Mouse (Mus musculus) naive thymus-derived CD4-positive, alpha-beta T cell, adult 2 months (primary cell): ENCODE data around the gene Fggy.

Experiments used
- DNase-seq: peaks from one replicate; pipeline ENCODE4 v3.0.0-alpha.2; 2011; ENCODE audit warnings: low read depth

The Fggy gene

DNA sequence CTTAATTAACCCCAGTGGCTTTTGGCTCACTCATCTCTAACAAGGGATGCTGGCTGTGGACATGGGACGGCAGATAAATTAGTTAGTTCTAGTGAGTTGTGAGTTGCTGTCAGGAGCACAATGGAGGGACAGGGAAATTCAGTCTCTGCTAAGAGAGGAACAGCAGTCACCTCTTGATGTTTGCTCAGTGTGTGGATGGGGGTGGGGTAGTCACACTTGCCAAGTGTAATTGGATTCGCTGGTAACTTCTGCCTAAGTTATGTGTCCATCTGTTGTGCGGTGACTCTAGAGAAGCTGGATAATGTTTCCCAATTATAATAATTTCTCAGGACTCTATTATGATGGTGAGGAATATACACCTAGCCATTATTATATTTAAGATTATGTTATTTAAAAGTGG lies 107.0 kb downstream of the Fggy start:
- DNase-seq = no peak

DNA sequence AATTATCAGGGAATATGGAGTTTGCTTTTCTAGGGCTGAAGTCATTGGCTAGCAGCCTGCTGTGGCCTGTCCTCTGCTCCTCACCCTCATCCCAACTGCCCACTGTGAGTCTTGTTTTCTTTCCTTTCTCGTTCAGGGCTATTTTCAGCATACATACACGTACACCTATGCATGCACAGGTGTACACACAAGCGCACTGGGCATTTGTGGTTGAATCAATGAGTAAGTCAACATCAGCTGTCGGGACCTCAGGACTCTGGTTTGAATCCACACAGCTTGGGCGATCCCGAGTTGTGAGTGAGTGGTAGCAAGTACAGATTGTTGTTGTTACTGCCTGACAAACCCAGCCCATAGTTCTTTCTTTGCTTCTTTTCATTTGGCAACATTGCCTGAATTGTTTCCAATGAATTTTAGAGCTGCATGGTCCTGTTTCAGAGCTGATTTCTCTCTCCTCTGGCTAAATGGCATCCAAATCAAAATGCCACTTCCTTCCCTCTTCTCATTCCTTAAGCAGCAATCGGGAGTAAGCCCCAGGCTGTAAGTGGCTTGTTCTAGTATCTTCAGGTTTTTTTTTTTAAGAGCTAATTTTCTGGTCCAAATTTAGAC lies 109.1 kb downstream of the Fggy start:
- DNase-seq = no peak

DNA sequence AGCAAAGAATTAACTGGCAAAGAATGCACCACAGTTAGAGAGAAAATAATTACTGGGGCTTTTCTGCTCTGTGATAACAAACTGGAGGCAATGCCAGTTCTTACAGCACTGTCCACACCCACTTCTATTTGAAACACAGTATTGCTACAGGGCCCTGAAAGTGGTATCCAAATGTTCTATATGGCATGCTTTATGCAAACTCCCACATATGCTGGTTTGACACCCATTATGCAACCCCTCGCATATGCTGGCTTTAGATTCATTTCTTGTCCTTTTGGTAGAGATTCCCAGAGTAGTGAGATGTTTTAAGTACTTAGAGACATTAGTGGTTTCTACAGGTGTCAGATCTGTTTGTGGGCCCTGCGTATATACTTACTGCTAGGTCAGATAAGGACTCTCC lies 109.6 kb downstream of the Fggy start:
- no peak for DNase-seq

DNA sequence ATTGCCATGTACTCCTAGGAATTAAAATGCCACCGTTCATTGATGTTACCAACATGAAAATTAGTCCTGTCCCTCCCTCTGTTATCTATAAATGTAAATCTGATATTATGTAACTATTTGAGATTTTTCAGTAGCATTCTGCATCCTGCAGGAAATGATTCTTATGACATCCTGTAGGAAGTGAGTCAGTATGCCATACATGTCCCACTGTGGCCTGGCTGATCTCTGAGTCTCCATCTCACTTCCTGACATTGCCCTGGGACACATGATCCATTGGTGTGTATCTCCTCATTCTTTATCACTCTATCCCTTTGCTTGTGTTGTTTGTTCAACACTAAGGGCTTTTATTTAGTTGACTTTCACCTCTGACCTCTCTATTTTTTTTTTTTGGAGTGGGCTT lies 110.3 kb downstream of the Fggy start:
- no peak for DNase-seq

DNA sequence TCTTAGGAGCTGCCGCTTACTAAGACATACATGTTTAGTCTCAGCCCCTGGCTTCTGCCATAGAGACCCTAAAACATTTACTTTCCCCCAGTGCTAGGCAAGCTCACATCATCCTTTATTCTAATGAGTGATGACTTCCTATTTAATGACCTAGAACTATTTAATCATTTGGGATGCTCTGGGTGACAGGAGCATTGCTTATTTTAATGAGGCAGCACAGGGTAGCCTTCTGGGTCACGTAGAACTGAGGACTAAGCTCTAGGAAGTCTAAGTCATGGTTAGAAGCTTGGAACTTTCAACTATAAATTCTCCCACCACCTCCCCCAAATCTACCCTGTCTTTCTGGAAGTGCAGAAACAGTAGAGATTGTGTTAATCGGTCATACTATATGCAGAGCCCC lies 111.2 kb downstream of the Fggy start:
- no peak for DNase-seq

DNA sequence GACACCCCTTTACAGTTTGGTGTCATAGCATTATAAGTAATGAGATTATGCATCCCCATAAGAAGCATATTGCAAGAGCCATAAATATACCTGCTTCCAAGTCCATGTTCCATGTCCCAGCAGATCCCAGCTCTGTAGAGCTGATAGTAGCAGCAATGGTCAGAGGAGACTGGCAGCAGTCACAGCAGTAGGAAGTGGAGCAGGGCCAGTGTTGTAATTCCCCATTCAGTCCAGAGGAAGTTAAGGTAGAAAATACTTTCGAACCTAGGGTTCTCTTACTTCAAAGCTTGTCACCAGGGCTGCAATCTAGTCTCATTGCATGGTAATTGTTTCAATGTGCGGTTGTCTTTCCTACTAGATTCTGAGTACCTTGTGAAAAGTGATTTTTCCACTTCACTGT lies 112.0 kb downstream of the Fggy start:
- no peak for DNase-seq

DNA sequence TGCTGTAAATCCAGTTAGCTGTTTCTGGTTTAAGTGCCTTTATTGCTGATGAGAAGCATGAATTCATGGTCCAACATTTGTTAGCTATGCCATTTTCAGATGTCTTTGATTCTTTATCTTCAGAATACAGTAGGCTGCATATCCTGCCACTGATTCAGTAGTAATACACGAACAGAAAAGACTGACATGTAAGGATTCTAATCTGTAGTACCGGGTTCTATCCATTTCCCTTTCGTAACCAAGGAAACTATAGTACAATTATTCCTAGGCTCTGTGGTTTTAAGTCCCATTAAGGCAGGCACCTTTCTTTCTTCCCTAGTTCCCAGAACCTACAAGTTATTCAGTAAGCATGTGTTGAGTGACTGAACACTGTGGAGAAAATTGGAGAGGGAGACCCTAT lies 113.3 kb downstream of the Fggy start:
- DNase-seq = no peak

DNA sequence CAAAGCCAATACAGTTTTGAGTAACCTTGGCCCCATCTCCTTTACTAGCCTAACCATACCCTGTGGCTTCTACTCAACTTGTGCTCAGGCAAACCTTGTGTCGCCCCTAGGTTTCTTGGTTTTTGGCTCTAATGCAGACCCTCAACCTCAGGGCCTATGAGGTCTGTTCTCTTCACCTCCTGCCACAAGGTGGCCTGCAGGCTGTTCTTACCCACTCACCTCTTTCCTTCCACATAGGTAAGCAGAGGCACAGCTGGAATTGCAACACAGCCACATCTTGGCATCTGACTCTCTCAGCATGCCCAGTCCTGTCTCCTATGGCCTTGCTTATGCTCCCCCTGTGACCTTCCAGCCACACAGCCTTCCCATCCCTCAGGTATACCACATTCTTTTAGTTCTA lies 114.7 kb downstream of the Fggy start:
- no peak for DNase-seq

DNA sequence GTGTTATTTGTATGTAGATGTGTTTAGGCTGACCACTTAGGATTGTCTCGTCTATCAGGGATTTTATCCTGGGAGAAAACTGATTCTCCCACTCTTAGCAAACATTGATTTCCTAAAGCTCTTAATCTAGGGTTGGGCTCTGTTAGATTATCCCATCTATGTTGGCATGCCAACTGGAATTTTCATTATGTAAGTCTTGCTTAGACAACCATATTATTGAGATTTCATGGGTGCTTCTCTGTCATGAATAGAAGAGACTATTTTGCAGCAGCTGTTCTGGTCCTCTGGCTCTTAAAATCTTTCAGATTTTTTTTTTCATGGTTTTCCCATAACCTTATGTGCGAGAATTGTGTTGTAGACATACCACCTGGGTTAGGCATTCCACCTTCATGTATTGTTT lies 119.1 kb downstream of the Fggy start:
- no peak for DNase-seq

DNA sequence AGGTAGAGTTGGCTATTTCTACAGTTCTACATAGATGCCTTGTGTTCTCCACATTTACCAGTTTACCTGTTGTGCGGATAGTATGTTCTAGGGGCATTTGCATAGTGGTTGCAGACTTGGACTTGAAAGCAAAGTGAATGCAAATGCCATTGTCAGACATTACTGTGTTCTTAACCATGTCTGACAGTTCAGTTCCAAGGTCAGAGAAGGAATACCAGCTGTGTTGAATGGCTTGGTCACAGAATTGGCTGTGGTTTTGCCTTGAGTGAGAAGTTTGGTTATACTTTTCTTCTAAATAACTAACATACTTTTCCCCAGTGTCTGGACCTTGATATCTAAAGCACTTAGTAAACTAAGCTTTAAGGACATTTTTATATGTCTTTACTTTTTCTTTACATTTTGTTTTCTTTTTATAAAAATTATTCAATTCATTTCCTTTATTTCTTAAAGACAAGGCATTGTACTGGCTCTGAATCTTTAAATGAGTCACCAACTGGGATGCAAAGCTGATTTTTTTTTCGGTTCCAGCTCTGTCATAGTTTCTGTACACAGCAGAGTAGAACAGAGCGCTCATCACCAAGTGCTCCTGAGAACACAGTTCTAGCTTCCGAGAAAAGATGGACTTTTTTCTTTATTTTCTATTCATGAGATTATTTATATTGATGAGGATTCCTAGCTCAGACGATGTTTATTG lies 123.6 kb downstream of the Fggy start:
- no peak for DNase-seq

DNA sequence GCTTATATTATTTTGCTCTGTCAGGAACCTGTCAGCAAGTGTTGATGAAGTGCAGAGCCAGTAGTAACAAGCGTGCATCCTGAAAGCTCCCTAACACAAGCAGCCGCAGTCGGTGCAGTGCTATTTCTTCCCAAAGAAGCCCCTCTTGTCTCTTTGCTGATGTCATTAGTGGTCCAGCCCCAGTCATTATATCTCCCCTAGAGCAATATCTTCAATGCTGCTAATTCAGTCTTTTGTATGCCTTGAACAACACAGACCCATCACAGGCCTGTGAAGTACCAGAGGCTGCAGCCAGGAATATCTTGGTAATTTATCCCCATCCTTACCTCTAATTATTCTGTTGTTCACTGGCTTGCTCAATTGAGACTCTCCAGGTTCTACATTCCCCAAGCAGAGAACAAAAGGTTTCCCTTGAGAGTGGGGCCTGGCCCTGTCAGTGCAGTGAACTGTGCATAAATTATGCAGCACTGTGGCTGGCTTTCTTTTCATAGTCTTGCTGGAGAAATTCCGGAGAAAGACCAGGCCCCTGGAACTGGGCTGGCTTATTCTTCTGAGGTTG lies 127.3 kb downstream of the Fggy start:
- DNase-seq = no peak

DNA sequence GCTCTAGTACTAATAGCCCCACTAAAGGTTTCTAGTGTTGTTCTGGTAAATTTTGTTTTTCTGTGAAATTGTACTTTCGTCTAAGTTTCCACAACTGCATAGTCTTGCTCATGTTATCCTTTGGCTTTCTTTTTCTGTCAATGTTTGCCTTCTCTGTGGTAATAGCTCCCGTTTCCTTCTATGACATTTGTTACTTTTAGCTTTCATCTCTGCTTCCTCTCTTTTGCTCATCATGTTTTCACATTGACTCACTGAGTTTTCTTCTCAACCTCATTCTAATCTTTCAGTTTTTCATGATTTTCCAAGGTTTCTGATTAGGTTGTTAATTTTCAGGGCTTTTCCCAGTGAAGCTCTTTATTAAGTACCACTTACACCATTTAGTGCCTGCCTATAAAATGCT lies 129.5 kb downstream of the Fggy start:
- DNase-seq = no peak

DNA sequence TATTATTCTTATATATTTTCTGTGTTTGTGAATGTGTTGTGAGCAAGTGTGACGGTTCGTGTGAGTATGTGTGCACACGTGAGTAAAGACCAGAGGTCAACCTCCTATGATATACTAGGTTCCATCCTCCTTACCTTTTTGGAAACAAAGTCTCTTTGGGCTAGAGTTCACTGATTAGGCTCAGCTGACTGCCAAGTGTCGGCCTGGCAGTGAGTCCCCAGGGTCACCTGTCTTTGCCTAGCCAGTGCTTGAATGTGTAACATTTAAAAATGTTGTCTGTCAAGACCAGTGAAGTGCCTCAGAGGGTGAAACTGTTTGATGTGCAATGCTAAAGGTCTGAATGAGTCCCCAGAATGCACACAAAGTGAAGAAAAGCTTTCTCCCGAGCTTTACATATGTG lies 130.0 kb downstream of the Fggy start:
- no peak for DNase-seq

DNA sequence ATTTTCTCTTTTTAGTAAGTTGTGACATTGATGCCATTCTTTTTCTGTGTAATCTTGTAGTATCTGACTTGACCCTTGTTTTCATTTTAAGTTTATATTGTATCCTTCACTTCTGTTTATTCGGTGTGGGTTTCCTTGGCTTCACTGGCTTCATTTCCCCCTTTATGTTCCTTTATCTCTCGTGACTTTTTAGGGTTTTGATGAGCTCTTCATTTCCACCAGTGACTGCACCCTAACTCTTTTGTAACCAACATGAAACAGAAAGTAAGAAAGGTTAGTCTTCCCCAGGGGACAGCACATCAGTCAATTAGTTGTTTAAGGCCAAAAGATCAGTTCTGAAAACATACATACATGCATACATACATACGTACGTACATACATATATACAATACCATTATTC lies 130.9 kb downstream of the Fggy start:
- no peak for DNase-seq

DNA sequence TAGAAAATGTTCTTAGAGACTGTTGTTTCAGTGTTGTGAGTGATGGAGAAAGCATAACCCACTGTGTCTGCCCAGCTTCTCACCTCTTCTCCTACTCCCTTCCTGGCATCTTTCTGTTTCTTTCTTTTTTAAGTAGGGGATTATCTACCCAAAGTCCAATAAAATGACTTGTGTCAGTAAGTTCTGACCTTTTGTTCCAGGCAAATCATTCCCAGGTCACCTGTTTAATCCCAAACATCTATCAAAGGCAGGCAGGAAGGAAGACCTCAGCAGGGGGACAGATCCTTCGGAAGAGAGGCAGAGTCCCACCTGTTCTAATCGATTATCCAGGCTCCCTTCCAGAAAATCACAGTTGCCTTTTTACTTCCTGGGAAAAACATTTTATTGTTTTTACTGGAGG lies 143.1 kb downstream of the Fggy start:
- DNase-seq = no peak

DNA sequence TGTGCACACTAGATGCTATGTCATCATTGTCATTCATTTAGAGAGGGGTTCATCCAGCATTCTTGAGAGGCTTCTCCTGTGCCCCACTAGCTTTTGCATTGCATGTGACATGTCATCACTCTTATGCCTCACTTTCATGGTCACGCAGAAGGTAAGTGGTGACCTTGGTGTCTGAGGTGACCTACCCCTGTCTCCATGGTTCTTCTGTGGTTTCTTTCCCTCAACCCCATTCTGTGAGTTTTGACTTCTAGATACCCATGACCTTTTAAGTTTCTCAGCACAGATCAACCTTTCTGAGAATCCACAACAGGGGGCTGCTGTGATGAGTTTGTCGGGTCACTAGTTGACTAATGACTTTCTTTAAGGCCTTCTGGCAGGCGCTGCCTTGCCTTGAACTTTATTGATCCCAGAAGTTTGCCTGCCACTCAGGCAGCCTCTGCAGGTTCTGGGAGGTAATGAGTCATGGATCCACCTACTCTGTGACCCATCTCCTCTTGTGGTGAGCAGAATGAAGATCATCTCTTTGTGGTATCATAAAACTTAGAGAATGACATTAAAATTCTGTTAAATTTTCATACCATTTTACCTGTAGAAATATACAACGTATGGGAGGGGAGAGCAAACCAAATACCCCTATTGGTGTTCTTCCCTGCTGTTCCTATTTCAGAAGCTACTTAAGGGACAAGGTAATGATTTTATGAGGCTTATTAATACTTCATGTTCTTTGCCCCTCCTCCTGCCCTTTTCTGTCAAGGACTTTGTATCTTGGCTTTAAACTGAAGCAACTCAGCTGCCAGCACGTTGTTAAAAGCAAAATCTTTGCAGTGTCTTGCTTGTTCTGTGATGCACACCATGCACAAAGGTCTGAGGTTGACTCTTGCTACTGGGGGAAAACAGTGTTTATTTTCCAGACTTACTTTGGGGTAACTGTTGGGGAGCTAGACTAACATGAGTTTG lies 150.9 kb downstream of the Fggy start:
- DNase-seq = no peak

DNA sequence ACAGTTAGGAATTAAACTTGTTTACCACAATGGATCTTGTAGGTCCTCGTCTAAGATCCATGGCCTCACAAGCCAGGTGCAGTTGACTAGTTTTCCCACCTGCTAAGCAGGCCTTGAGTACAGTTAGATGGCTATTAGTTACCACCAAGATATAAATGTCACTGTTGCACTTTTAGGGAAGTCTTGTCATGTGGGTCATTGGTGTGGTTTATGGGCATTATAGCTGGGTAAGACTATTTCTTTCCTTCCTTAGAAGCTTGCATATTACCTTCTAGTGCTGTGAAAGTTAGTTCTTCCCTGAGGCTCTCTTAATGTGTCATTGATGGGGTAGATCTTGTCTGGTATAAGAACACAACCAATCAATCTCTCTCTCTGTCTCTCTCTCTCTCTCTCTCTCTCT lies 152.4 kb downstream of the Fggy start:
- no peak for DNase-seq

DNA sequence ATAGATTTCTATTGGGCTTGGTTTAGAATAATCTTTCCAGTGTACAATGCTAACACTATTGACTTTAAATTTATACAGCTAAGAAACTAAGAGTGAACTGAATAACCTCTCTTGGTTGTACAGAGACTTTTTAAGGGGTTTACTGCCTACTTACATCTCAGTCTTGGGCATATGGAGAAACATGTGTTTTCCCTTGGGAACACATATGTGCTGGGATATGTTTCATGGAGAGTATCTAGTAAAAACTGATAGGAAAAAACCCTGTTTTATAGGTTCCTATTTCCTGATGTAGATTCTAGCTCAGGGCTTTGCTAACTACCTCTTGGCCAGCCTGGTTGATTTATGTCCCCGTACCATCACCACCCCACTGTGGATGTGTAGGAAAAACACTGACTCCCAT lies 155.5 kb downstream of the Fggy start:
- no peak for DNase-seq

DNA sequence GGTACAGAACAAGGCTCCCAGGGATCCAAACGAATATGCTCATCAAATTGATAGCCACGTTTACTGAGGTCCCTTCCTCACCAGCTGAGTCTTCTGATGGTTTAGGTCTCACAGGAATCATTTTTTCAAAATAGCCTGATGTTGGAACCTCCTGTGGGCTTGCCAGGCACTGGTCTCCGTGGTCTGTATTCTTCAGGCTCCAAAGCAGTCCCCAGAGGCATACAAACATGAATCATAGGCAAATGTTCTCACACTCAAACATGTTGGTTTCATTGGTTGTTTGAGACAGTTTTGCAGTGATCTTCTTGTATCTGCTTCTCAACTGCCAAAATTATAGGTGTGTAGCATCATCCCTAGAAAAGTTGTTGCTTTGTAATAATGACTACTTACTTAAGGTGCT lies 156.0 kb downstream of the Fggy start:
- no peak for DNase-seq

DNA sequence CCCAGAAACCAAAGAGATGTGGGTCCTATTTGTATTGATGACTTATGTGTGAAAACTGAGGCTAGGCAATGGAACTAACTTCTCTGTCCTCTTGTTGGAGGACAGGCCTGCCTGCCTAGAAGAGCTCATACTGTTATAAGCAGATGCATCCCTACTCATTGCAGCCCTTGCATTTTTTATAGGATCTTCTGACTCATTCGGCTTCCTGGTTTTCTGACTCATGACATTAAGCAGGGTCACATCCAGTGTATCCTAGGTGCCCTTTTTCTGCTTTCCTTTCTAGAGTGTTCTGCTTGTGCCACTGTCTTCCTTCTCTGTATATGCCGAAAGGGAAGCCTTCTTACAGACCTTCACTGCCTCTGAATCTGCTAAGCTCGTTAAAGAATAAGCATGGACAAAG lies 158.8 kb downstream of the Fggy start:
- no peak for DNase-seq

DNA sequence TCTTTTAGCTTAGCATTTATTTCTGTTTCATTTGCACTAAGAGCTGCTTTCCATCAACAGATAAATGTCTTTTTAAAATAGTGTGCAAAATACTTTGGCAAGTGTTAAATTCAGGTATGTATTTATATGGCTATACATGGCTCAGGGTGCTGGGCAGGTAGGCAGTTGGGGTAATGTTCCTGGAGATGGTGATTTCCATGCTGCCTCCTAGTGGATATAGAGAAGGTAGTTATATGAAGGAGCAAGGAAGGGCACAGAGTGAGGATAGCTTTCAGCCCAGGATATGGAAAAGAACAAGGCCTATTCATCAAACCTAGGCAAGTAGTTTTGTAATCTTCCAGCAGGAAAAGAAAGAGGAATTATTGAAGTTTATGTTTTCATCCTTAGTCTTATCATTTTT lies 166.3 kb downstream of the Fggy start:
- peak; percentile 3 for DNase-seq

DNA sequence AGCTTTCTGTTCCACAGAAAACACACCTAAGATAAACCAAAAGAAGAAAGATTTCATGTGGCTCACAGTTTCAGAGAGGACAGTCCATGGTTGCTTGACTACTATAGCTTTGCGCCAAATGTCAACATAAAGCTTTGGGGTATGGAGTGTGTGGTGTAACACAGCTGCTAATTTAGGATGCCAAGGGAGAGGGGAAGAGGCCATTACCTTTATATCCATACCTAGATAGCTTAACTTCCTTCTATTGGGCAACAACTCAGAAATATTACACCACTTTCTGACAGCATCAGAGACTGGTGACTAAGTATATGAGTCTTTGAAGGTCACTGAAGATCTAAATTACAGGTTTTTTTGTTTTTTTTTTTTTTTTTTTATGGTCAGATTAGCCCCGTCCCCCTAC lies 169.1 kb downstream of the Fggy start:
- DNase-seq = no peak
